Mouse (Mus musculus) G1E (cell line): ENCODE results near the gene Nectin4. TPM values are rescaled to one million over a fixed set of nuclear protein-coding genes. Genes with fewer than 3 reads are reported as not detected.

ENCODE experiments used
- ATAC-seq: 2 replicates; pipeline ENCODE4 v1.8.0; 2016; ENCODE audit warnings: mild to moderate bottlenecking; ENCODE audit not compliant: insufficient number of reproducible peaks, poor library complexity, low FRiP score, severe bottlenecking; ENCODE audit errors: extremely low read depth
- DNase-seq: peaks from one replicate; pipeline ENCODE4 v3.0.0; 2012; ENCODE audit warnings: low spot score
- H3K27me3 ChIP-seq: 2 replicates; pipeline ENCODE4 v1.6.1; 2012; ENCODE audit warnings: mild to moderate bottlenecking, low read length, inconsistent platforms; ENCODE audit not compliant: insufficient read depth
- H3K36me3 ChIP-seq: replicated peaks from 2 replicates; pipeline ENCODE3; 2012; ENCODE audit warnings: mild to moderate bottlenecking, inconsistent platforms
- H3K4me1 ChIP-seq: 2 replicates; pipeline ENCODE4 v1.6.1; 2012; ENCODE audit warnings: low read depth, low read length, inconsistent platforms, mixed read lengths; ENCODE audit not compliant: insufficient read depth
- H3K4me3 ChIP-seq: 2 replicates; pipeline ENCODE4 v1.5.1; 2012; ENCODE audit warnings: low read depth, mild to moderate bottlenecking, inconsistent platforms, low read length, moderate library complexity, mixed read lengths
- H3K9me3 ChIP-seq: replicated peaks from 2 replicates; pipeline ENCODE4 v1.6.1; 2012; ENCODE audit warnings: inconsistent platforms
- CTCF ChIP-seq: IDR thresholded peaks from 2 replicates; pipeline ENCODE4 v1.5.1; 2012; ENCODE audit warnings: low read depth, low read length, inconsistent platforms, mixed read lengths
- GATA1 ChIP-seq: IDR thresholded peaks from 2 replicates; pipeline ENCODE4 v1.6.1; 2012; ENCODE audit warnings: borderline replicate concordance, low read length, inconsistent platforms, mixed read lengths
- GATA2 ChIP-seq: IDR thresholded peaks from 2 replicates; pipeline ENCODE4 v1.6.1; 2012; ENCODE audit warnings: low read depth, low read length, inconsistent platforms, borderline replicate concordance
- POLR2AphosphoS5 ChIP-seq: IDR thresholded peaks from 2 replicates; pipeline ENCODE4 v1.6.1; 2012; ENCODE audit warnings: low read depth, low read length, inconsistent platforms; ENCODE audit not compliant: insufficient replicate concordance
- TAL1 ChIP-seq: conservative IDR thresholded peaks from 2 replicates; pipeline ENCODE4 v1.6.1; 2012; ENCODE audit warnings: low read depth, low read length, inconsistent platforms, mixed read lengths
- polyA plus RNA-seq: library from polyadenylated mRNA; stranded (reverse); fragments of >175 nt; gene quantifications from 2 replicates; pipeline ENCODE4 v1.2.3, GENCODE M21; 2012
- total RNA-seq, 2 experiments: library from RNA; stranded (forward) in 1 of 2; stranded (reverse) in 1 of 2; fragments of 200-1000 nt in 1 of 2; fragments of >200 nt in 1 of 2; fragmentation: Nextera tagmentation in 1 of 2; gene quantifications; 2 replicates each; pipeline ENCODE4 v1.2.3; 2014 to 2017

Gene Nectin4
- total and polyA plus RNA-seq, 3 experiments: 0.01 TPM; not detected in 2

- DNase-seq (no peak), ATAC-seq (0 out of 2 replicates have a peak, but pooled peaks have one; percentile 25)
- TF ChIP-seq GATA2 (no peak), CTCF (peak; percentile 25; the same call in 1 of the 2 replicates)
- H3K4me1 ChIP-seq: peaks cover 29% of the 10 kb centered on the region
- no peaks in the 10 kb centered on the region for H3K27me3 ChIP-seq
- no peaks in the 10 kb centered on the region for H3K9me3 ChIP-seq
- no peak overlapping the region for H3K4me3 ChIP-seq
- peaks cover 66% of the 10 kb centered on the region for H3K36me3 ChIP-seq
These were observed 11.5 kb upstream of the Nectin4 start for GRCm38 (mm10) chr1:171358421-171358820.

DNA sequence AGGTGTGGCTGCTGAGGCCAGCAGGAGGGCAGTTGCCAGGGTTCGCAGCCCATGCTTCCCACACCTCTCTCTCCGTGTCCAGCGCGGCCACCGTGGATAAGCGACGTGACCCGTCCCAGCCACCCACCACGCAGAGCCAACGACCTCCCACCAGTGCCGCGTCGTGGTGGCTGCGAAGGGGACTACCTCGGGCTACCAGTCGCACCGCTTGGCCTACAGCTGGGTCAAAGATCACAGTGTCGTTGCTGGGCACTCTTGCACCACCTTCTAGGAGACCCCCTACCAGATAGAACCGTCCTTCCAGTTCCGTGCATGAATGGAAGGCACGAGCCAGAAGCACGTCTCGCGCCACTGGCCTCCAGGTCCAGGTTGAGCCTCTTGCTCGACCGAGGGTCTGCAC, 9.6 kb upstream of the Nectin4 start:
- peak overlapping the region; percentile 74 for H3K4me3 ChIP-seq
- peaks cover 26% of the 10 kb centered on the region for H3K4me1 ChIP-seq
- TF ChIP-seq GATA1: no peak
- no peak for TF ChIP-seq TAL1
- TF ChIP-seq CTCF: no peak
- TF ChIP-seq GATA2: no peak
- TF ChIP-seq POLR2AphosphoS5: no peak
- H3K9me3 ChIP-seq: no peaks in the 10 kb centered on the region
- DNase-seq (no peak), ATAC-seq (no peak)
- H3K27me3 ChIP-seq: peaks cover 3% of the 10 kb centered on the region; the same call in 1 of the 2 replicates
- H3K36me3 ChIP-seq: peaks cover 55% of the 10 kb centered on the region

DNA sequence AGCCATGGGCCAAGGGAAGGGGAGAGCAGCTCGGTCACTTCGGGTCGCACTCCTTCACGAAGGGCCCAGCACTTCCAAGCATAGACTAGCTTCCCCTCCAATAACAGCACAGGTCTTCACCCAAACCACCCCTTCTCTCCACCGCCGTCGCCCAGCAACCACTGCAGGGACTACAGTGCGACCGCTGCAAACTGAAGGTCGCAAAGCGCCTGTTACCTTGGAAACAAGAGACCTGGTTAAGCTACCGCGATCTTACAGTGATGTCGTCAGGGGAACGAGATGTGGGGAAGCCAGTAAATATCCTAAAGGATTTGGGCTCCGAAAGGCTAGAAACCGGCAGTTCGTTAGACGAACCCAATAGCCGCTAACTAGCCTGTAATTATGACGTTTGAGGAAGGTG, 9.2 kb upstream of the Nectin4 start, which contains the start of gene Klhdc9:
TSS of gene Klhdc9 (minus strand) at position 143 of the 400 bp plus-strand sequence.
- Histone ChIP-seq H3K4me3 (peak within 1 kb of the TSS; percentile 74), H3K36me3 (peaks cover 55% of the 10 kb centered on the region), H3K4me1 (peaks cover 26% of the 10 kb centered on the region), H3K9me3 (no peaks in the 10 kb centered on the region), H3K27me3 (peaks cover 4% of the 10 kb centered on the region; the same call in 1 of the 2 replicates)
- DNase-seq (peak; percentile 86), ATAC-seq (peak; percentile 87)
- TF ChIP-seq POLR2AphosphoS5: no peak
- no peak for TF ChIP-seq CTCF
- no peak for TF ChIP-seq TAL1
- TF ChIP-seq GATA1: no peak
- TF ChIP-seq GATA2: no peak

GRCm38 (mm10) chr1:171361106-171362103, 8.5 kb upstream of the Nectin4 start:
- Histone ChIP-seq H3K27me3 (peaks cover 7% of the 10 kb centered on the region), H3K36me3 (peaks cover 48% of the 10 kb centered on the region), H3K4me1 (peaks cover 26% of the 10 kb centered on the region), H3K9me3 (no peaks in the 10 kb centered on the region), H3K4me3 (peak overlapping the region; percentile 74)
- no peak for TF ChIP-seq TAL1
- TF ChIP-seq GATA2: no peak
- no peak for TF ChIP-seq POLR2AphosphoS5
- TF ChIP-seq CTCF: peak; percentile 59; the same call in 1 of the 2 replicates
- TF ChIP-seq GATA1: no peak
- ATAC-seq: no peak
- peak; percentile 54 for DNase-seq

GRCm38 (mm10) chr1:171365934-171366333, 4.0 kb upstream of the Nectin4 start:
- Histone ChIP-seq H3K4me1 (peaks cover 10% of the 10 kb centered on the region), H3K36me3 (peaks cover 3% of the 10 kb centered on the region)

GRCm38 (mm10) chr1:171372880-171373279, 3.0 kb downstream of the Nectin4 start:
- ATAC-seq (no peak), DNase-seq (no peak)
- Histone ChIP-seq H3K4me1 (peaks cover 5% of the 10 kb centered on the region), H3K36me3 (no peaks in the 10 kb centered on the region), H3K27me3 (peaks cover 56% of the 10 kb centered on the region), H3K9me3 (no peaks in the 10 kb centered on the region), H3K4me3 (no peak overlapping the region)
- no peak for TF ChIP-seq TAL1
- no peak for TF ChIP-seq GATA2
- TF ChIP-seq POLR2AphosphoS5: no peak
- TF ChIP-seq CTCF: no peak
- TF ChIP-seq GATA1: no peak

More at GRCm38 (mm10) chr1:171365934-171366333, 4.0 kb upstream of the Nectin4 start:
- no peak for TF ChIP-seq POLR2AphosphoS5
- TF ChIP-seq GATA2: no peak
- TF ChIP-seq GATA1: no peak
- no peak for TF ChIP-seq CTCF
- no peak for TF ChIP-seq TAL1
- ATAC-seq: no peak
- Histone ChIP-seq H3K27me3 (peaks cover 36% of the 10 kb centered on the region), H3K9me3 (no peaks in the 10 kb centered on the region), H3K4me3 (no peak overlapping the region)
- DNase-seq: no peak
